30 mouse cellular contexts compared by ENCODE assay signal in the genomic region with DNA sequence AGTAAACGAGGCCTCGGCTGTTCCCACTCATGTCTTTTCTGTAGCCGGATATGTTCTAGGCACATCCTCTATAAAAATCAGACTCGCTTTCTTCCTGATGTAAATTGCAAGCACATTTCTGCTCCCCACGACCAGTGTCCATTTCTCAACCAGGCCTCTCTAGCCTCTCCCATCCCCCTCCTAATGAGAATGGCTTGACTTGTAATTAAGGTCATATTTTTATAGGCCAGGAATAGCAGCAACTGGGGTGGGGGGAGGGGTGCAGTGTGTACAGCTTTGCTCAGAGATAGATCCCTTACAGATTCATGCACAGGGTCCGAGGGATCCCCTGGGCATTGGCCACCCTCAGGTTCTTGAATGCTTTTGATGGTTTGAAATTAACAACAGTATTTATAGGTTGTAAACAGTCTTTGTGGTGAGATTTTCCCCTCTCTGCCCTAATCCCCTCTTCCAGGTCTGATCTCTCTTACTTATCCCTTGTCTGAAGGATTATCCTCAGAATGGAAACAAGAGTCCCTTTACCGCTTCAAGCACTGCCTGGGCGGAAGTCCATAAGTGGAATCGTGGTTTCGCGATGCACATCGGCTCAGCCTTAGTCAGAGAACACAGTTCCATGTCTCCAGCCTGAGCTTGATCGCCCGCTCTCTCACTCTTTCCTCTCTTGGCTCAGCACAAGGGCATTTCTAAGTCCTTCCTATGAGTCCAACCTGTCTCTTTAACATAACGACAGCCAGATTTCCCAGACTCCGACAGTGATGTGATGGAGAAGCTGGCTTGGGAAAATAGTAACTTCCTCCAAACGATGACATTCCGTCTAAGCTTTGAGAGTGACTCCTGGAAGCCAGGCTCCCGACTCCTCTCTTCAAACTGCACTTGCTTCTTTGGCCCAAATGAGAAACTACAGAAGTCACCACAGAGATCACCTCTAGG.
DNase-seq lines count a peak whose midpoint lies in the region; ATAC-seq and TF ChIP-seq lines count a peak whose summit lies in the region.
"Had no signal": no experiment of that assay in that cellular context is flagged by ENCODE, and none has a peak within 500 bp of the region (broad histone marks: within the 10 kb centered on the region; RNA-seq: fewer than 3 reads in every experiment).

No protein-coding gene starts in this region.

- peak overlapping the region; percentile 12; the same call in 1 of the 2 replicates for H3K27ac ChIP-seq in hindbrain, embryonic 10.5 days
- no peak overlapping the region for H3K27ac ChIP-seq in hindbrain, postnatal 0 days
- peak overlapping the region; percentile 63 for H3K27ac ChIP-seq in limb, embryonic 10.5 days
- H3K27ac ChIP-seq in lung, postnatal 0 days (ENCODE audit: low read length), result no peak overlapping the region
- H3K27ac ChIP-seq: embryonic facial prominence, embryonic 13.5 days; forebrain, embryonic 12.5 days; heart, embryonic 13.5 days; hindbrain, embryonic 15.5 days; kidney, postnatal 0 days; liver, embryonic 14.5 days; midbrain, embryonic 12.5 days had no signal

- no peak for TF ChIP-seq CTCF in hindbrain, postnatal 0 days (IDR thresholded peaks at IDR 0.05; ENCODE audit: low read depth)
- TF ChIP-seq CTCF in brain, embryonic 14.5 days (IDR thresholded peaks at IDR 0.05; ENCODE audit: borderline replicate concordance, extremely low read depth, insufficient read depth, insufficient read length), result no peak
- no peak for TF ChIP-seq CTCF in lung, postnatal 0 days (IDR thresholded peaks at IDR 0.05)

- H3K9me3 ChIP-seq in hindbrain, embryonic 10.5 days, result no peaks in the 10 kb centered on the region
- H3K9me3 ChIP-seq in hindbrain, postnatal 0 days (ENCODE audit: low read length), result no peaks in the 10 kb centered on the region
- H3K9me3 ChIP-seq in limb, embryonic 10.5 days (replicated peaks), result no peaks in the 10 kb centered on the region
- no peaks in the 10 kb centered on the region for H3K9me3 ChIP-seq in lung, postnatal 0 days (ENCODE audit: low read length)
- H3K9me3 ChIP-seq: embryonic facial prominence, embryonic 13.5 days; forebrain, embryonic 12.5 days; heart, embryonic 13.5 days; hindbrain, embryonic 15.5 days; midbrain, embryonic 12.5 days had no signal

- no peak for ATAC-seq in hindbrain, postnatal 0 days
- no peak for ATAC-seq in megakaryocyte progenitor cell, adult 5-6 weeks (replicated peaks; ENCODE audit: poor library complexity)
- no peak for ATAC-seq in lung, postnatal 0 days
- ATAC-seq: intestine, embryonic 16.5 days had no signal

- H3K4me2 ChIP-seq in hindbrain, postnatal 0 days (ENCODE audit: low read depth, low read length), result no peak overlapping the region
- no peak overlapping the region for H3K4me2 ChIP-seq in lung, postnatal 0 days (replicated peaks; ENCODE audit: low read depth, low read length)
- H3K4me2 ChIP-seq: forebrain, embryonic 12.5 days; heart, embryonic 13.5 days; hindbrain, embryonic 15.5 days; lung, embryonic 14.5 days; midbrain, embryonic 12.5 days had no signal

- peak; percentile 30 for DNase-seq in embryo, embryonic 10.5 days (ENCODE audit: low spot score)
- no peak for DNase-seq in embryo, embryonic 9.5 days (ENCODE audit: extremely low spot score)
- DNase-seq in hindbrain, embryonic 10.5 days (ENCODE audit: low spot score), result no peak
- no peak for DNase-seq in hindbrain, postnatal 0 days (ENCODE audit: low spot score)
- DNase-seq in brain, embryonic 14.5 days (ENCODE audit: low read depth), result peak; percentile 24
- DNase-seq in limb, embryonic 10.5 days (ENCODE audit: low spot score), result peak; percentile 34
- DNase-seq in lung, postnatal 0 days (ENCODE audit: low spot score), result no peak
- DNase-seq: adrenal gland, adult 8-10 months; cerebellum, adult 8-10 months; gastrocnemius, postnatal 14 days; heart, postnatal 10 days; kidney, adult 8-10 months; kidney, postnatal 4 days; layer of hippocampus, postnatal 36 days; left cerebral cortex, postnatal 4 days; liver; lung, embryonic 14.5 days; right cerebral cortex, postnatal 14 days; thymus, postnatal 14 days had no signal

- no peak overlapping the region for H3K9ac ChIP-seq in hindbrain, postnatal 0 days (replicated peaks; ENCODE audit: low read length)
- H3K9ac ChIP-seq in lung, postnatal 0 days (replicated peaks; ENCODE audit: low read depth), result no peak overlapping the region
- H3K9ac ChIP-seq: embryonic facial prominence, embryonic 13.5 days; forebrain, embryonic 12.5 days; heart, embryonic 13.5 days; hindbrain, embryonic 15.5 days; liver, embryonic 14.5 days; lung, embryonic 14.5 days; midbrain, embryonic 12.5 days had no signal

- no peaks in the 10 kb centered on the region for H3K36me3 ChIP-seq in hindbrain, embryonic 10.5 days
- H3K36me3 ChIP-seq in hindbrain, postnatal 0 days (ENCODE audit: insufficient read depth, low read length), result no peaks in the 10 kb centered on the region
- no peaks in the 10 kb centered on the region for H3K36me3 ChIP-seq in limb, embryonic 10.5 days
- no peaks in the 10 kb centered on the region for H3K36me3 ChIP-seq in lung, postnatal 0 days (ENCODE audit: insufficient read depth, low read length)
- H3K36me3 ChIP-seq: embryonic facial prominence, embryonic 13.5 days; forebrain, embryonic 12.5 days; G1E; heart, embryonic 13.5 days; hindbrain, embryonic 15.5 days; midbrain, embryonic 12.5 days had no signal

- no peak for TF ChIP-seq EP300 in lung, postnatal 0 days (IDR thresholded peaks at IDR 0.05)

- WGBS in hindbrain, embryonic 10.5 days, result 84% methylated on average over 19 of the region's 19 CpGs
- WGBS in hindbrain, postnatal 0 days, result 79% methylated on average over 19 of the region's 19 CpGs
- WGBS in limb, embryonic 10.5 days, result 58% methylated on average over 19 of the region's 19 CpGs
- 73% methylated on average over 19 of the region's 19 CpGs for WGBS in lung, postnatal 0 days

- H3K4me1 ChIP-seq in hindbrain, embryonic 10.5 days (replicated peaks), result peaks cover 40% of the 10 kb centered on the region
- no peaks in the 10 kb centered on the region; the same call in 1 of the 2 replicates for H3K4me1 ChIP-seq in hindbrain, postnatal 0 days (ENCODE audit: insufficient read depth, low read length)
- H3K4me1 ChIP-seq in limb, embryonic 10.5 days, result peaks cover 69% of the 10 kb centered on the region
- H3K4me1 ChIP-seq in lung, postnatal 0 days (ENCODE audit: insufficient read depth, low read depth, low read length), result no peaks in the 10 kb centered on the region
- H3K4me1 ChIP-seq: hindbrain, embryonic 15.5 days; midbrain, embryonic 12.5 days had no signal

- H3K4me3 ChIP-seq in hindbrain, embryonic 10.5 days, result no peak overlapping the region
- H3K4me3 ChIP-seq in hindbrain, postnatal 0 days (ENCODE audit: low read length), result no peak overlapping the region
- H3K4me3 ChIP-seq in limb, embryonic 10.5 days, result no peak overlapping the region
- no peak overlapping the region for H3K4me3 ChIP-seq in lung, postnatal 0 days (ENCODE audit: low read depth, low read length)
- H3K4me3 ChIP-seq: embryonic facial prominence, embryonic 13.5 days; erythroblast, embryonic 14.5 days; forebrain, embryonic 12.5 days; heart, embryonic 13.5 days; hindbrain, embryonic 15.5 days; midbrain, embryonic 12.5 days had no signal

- no peak for TF ChIP-seq POLR2A in brain, embryonic 14.5 days (IDR thresholded peaks at IDR 0.05; ENCODE audit: borderline replicate concordance, extremely low read depth, insufficient read depth, insufficient read length, poor library complexity, severe bottlenecking)

- peaks cover 7% of the 10 kb centered on the region; the same call in 1 of the 2 replicates for H3K27me3 ChIP-seq in hindbrain, embryonic 10.5 days (ENCODE audit: insufficient read depth, poor library complexity, severe bottlenecking)
- H3K27me3 ChIP-seq in hindbrain, postnatal 0 days (ENCODE audit: insufficient read depth, low read length), result no peaks in the 10 kb centered on the region
- peaks cover 20% of the 10 kb centered on the region; the same call in 1 of the 2 replicates for H3K27me3 ChIP-seq in limb, embryonic 10.5 days (ENCODE audit: low read depth, poor library complexity, severe bottlenecking)
- no peaks in the 10 kb centered on the region for H3K27me3 ChIP-seq in lung, postnatal 0 days (replicated peaks; ENCODE audit: insufficient read depth, low read length)
- H3K27me3 ChIP-seq: hindbrain, embryonic 15.5 days had no signal

Comparison
In these comparisons a context has a peak if more than half of its experiments do, and no peak if none do; other contexts are left out.
1. DNase-seq: peak in embryo, embryonic 10.5 days (single experiment), brain, embryonic 14.5 days (single experiment) and limb, embryonic 10.5 days (single experiment); none in embryo, embryonic 9.5 days (single experiment), hindbrain, embryonic 10.5 days (single experiment), hindbrain, postnatal 0 days (single experiment) and lung, postnatal 0 days (single experiment).
2. H3K27ac ChIP-seq: peak in hindbrain, embryonic 10.5 days (single experiment) and limb, embryonic 10.5 days (single experiment); none in hindbrain, postnatal 0 days (single experiment) and lung, postnatal 0 days (single experiment).